Mouse (Mus musculus) gastrocnemius, adult 18-20 months (tissue): Measurements from ENCODE around the gene Gm6525. TPM values are rescaled to one million over a fixed set of nuclear protein-coding genes. Genes with fewer than 3 reads are reported as not detected.

Experiments used
- DNase-seq: peaks from one replicate; pipeline ENCODE4 v3.0.0; 2021; ENCODE audit warnings: low spot score
- total RNA-seq, 2 experiments: library from RNA; stranded (reverse); gene quantifications; 2 replicates each; pipeline ENCODE4 v1.2.3; 2021

The Gm6525 gene
- total RNA-seq, 2 experiments from 2014 or later, result not detected

- no peak for DNase-seq
Measured at GRCm38 (mm10) chr3:84211340-84211875, 37.5 kb downstream of the Gm6525 start.

GRCm38 (mm10) chr3:84214501-84214900 lies 40.6 kb downstream of the Gm6525 start:
- no peak for DNase-seq

GRCm38 (mm10) chr3:84215253-84215652 lies 41.3 kb downstream of the Gm6525 start:
- no peak for DNase-seq

DNA sequence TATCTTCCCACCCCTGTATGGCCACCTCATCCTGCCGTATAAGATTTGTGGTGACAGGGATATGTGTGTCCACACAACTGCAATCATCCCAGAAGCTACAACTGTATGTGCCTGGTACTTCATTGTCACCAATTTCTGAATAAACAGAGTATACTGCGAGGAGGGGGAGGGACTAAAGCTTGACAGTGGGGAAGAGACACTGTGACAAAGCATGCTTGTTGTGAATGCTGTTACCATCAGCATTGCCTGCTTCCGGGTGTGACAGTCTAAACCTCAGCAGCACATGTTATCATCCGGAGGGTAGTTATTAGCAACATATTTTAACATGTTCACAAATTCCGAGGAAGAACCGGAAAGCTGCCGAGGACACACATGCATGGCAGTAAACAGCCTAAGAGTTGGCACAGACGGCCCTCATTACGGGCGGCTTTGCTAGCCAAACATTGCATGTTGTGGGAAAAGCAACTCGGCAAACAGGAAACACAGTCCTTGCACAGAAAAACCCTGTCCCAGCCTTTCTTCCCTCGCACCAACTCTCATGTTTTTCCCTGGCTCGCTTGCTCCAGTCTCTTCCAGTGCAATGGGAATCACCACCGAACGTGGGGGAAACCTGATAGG lies 41.9 kb downstream of the Gm6525 start:
- DNase-seq, result no peak

DNA sequence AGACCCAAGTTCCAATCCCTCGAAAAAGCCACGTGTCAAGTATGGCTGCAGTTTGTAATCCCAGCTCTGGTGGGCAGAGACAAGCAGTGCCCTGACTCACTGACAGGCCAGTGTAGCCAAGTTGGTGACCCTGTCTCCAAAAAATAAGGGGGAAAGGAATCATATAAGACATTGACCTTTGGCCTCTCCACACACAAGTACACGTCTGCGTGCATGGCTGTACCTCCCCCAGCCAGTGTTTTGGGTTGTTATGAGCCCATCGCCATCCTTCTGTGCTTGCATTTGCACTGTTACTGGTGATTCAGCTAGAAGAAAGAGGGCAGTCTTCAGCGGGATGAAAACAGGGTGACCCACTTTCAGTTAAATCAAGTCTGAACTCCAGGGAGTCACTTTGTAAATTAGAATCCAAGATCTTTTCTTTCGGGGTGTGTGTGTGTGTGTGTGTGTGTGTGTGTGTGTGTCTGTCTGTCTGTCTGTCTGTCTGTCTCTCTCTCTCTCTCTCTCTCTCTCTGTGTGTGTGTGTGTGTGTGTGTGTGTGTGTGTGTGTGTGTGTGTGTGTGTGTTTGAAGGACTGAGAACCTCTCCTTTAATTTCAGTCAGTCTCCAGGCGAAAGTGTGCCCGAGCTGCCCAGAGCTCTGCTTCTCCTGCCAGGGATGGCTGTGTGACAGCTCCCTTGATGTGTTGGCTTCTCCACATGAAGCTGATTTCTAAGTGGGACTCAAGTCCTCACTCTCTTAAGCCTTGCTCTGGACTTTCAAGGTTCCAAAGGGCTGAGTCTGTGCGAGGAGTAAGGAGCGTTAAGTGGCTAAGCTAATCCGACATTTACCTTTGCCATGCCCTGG lies 43.4 kb downstream of the Gm6525 start:
- no peak for DNase-seq

- no peak for DNase-seq
Measured at GRCm38 (mm10) chr3:84217961-84218351, 44.1 kb downstream of the Gm6525 start.

GRCm38 (mm10) chr3:84218498-84218897 lies 44.6 kb downstream of the Gm6525 start:
- no peak for DNase-seq

DNA sequence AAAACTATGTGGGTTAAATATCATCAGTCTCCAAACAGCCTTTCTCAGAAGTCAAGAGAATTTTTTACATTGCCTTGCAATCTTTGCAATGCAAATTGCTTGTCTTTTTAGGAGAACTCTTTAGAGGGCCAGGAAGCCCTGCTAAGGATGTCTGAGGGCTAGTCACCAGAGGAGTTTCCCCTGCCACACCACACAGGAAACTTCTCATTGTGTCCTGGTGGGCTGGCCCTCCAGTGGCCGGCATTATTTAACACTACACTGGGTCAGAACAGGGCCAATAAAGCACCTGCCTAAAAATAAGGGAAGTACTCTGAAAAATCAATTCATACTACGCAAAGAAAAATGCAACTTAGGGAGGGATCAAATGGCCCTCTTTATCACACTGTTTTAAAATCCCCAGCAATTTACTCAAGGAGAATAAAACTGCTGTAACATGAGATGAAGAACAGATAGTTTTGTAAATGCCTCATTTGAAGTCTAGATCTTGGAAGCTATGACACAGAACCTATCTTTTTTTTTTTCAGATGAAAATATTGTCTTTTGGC lies 45.3 kb downstream of the Gm6525 start:
- no peak for DNase-seq

- DNase-seq, result no peak
Measured at GRCm38 (mm10) chr3:84219720-84220273, 45.9 kb downstream of the Gm6525 start.

GRCm38 (mm10) chr3:84220326-84220725 lies 46.4 kb downstream of the Gm6525 start:
- no peak for DNase-seq

DNA sequence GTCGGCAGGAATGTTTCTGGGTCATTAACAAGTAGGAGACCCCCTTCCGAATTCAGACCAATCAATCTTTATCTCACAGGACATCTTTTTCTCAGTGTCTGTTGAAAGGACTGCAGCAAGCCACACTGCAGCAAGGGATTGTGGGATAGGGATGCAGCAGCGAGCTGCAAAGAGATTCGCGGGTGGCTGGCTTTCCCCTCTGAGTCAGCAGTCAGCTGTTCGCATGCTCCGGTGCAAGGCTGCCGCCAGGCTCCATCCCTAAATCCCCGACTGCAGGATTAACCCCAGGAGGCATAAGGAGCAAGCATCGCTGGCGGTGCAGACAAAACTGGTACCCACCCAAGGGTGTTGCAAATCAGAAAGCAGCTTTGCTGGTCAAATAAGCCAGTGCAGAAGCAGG lies 46.8 kb downstream of the Gm6525 start:
- DNase-seq, result peak; percentile 43

Other genes starting within 250 kb of the Gm6525 start
- 10 to 100 TPM; 10.6 to 13.5 TPM for gene Tmem131l, start 133.9 kb upstream of the Gm6525 start, total RNA-seq
- 1 to 10 TPM in 1 of 2 experiments, under 1 TPM in 1; 0.80 to 1.2 TPM for gene Mnd1, start 18.3 kb upstream of the Gm6525 start, total RNA-seq
- gene Trim2, start 132.8 kb downstream of the Gm6525 start, total RNA-seq, result 1 to 10 TPM; 1.4 to 1.8 TPM